Mouse (Mus musculus) granulocyte monocyte progenitor cell, adult 5-6 weeks (primary cell): ENCODE measurements at regions not wholly inside any gene's neighbourhood (a gene's known extent, or its start where the extent isn't known, plus 50 kb on each side); places are given as distances from the start of the nearest gene placed in this dataset.

Experiments
- ATAC-seq: replicated peaks from 2 replicates; pipeline ENCODE4 v1.8.0; 2016; ENCODE audit warnings: mild to moderate bottlenecking, moderate TSS enrichment, inconsistent platforms; ENCODE audit not compliant: poor library complexity, severe bottlenecking

- no peak for ATAC-seq
Observed at GRCm38 (mm10) chr15:36891851-36892250, 115.7 kb downstream of the Zfp706 start.

- no peak for ATAC-seq
Observed at GRCm38 (mm10) chr15:36891296-36891695, 116.3 kb downstream of the Zfp706 start.

GRCm38 (mm10) chr15:36889072-36889471 is 118.5 kb downstream of the Zfp706 start:
- no peak for ATAC-seq

GRCm38 (mm10) chr15:36888351-36889069 is 119.1 kb downstream of the Zfp706 start:
- peak; percentile 81 for ATAC-seq

GRCm38 (mm10) chr15:36884671-36885365 is 122.8 kb downstream of the Zfp706 start:
- ATAC-seq = no peak

GRCm38 (mm10) chr15:36884074-36884473 is 123.5 kb downstream of the Zfp706 start:
- no peak for ATAC-seq

- ATAC-seq = no peak
Observed at GRCm38 (mm10) chr15:36883156-36883555, 124.4 kb downstream of the Zfp706 start.

GRCm38 (mm10) chr15:36881576-36881975 is 126.0 kb downstream of the Zfp706 start:
- no peak for ATAC-seq

- ATAC-seq = no peak
Observed at GRCm38 (mm10) chr15:36880602-36881001, 127.0 kb downstream of the Zfp706 start.

GRCm38 (mm10) chr15:36879587-36879986 is 128.0 kb downstream of the Zfp706 start:
- ATAC-seq = peak; percentile 93

- peak; percentile 21 for ATAC-seq
Observed at GRCm38 (mm10) chr15:36878960-36879359, 128.6 kb downstream of the Zfp706 start.

GRCm38 (mm10) chr15:36878276-36878675 is 129.3 kb downstream of the Zfp706 start:
- ATAC-seq = no peak

GRCm38 (mm10) chr15:36877501-36877900 is 130.1 kb downstream of the Zfp706 start:
- no peak for ATAC-seq

- 0 out of 2 replicates have a peak, but pooled peaks have one; percentile 7 for ATAC-seq
Observed at GRCm38 (mm10) chr15:36875980-36876778, 131.4 kb downstream of the Zfp706 start.

- ATAC-seq = no peak
Observed at GRCm38 (mm10) chr15:36874555-36874954, 133.0 kb downstream of the Zfp706 start.

GRCm38 (mm10) chr15:36873884-36874243 is 133.7 kb downstream of the Zfp706 start:
- no peak for ATAC-seq

GRCm38 (mm10) chr15:36873058-36873883 is 134.3 kb downstream of the Zfp706 start:
- ATAC-seq = no peak

- ATAC-seq = no peak
Observed at GRCm38 (mm10) chr15:36872566-36872965, 135.0 kb downstream of the Zfp706 start.

GRCm38 (mm10) chr15:36870717-36871116 is 136.9 kb downstream of the Zfp706 start:
- no peak for ATAC-seq

- ATAC-seq = no peak
Observed at GRCm38 (mm10) chr15:36870094-36870493, 137.5 kb downstream of the Zfp706 start.
